Mouse (Mus musculus) CH12.LX (cell line): ENCODE results near the gene Zfhx3. TPM values are rescaled to one million over a fixed set of nuclear protein-coding genes. Genes with fewer than 3 reads are reported as not detected.

ENCODE experiments used
- DNase-seq: peaks from one replicate; pipeline ENCODE4 v3.0.0-alpha.2; 2013; ENCODE audit errors: extremely low read depth
- H3K27ac ChIP-seq: 2 replicates; pipeline ENCODE4 v1.5.1; 2012; ENCODE audit warnings: low read depth, mild to moderate bottlenecking, control low read depth, moderate library complexity; ENCODE audit not compliant: insufficient read depth
- H3K27me3 ChIP-seq: replicated peaks from 2 replicates; pipeline ENCODE3; 2012; ENCODE audit warnings: inconsistent platforms
- H3K36me3 ChIP-seq, 2 experiments: replicated peaks in 1 of 2; 2 replicates each; pipeline versions ENCODE3 to v1.6.1; 2012; ENCODE audit warnings: inconsistent platforms in 1 of 2, low read length in 1 of 2, mild to moderate bottlenecking in 1 of 2, mixed read lengths in 1 of 2, moderate library complexity in 1 of 2; ENCODE audit not compliant: control insufficient read depth in 1 of 2, insufficient read depth in 1 of 2
- H3K4me1 ChIP-seq, 2 experiments: 2 replicates each; pipeline ENCODE4 v1.6.1; 2012; ENCODE audit warnings: inconsistent platforms in 1 of 2, moderate library complexity in 1 of 2; ENCODE audit not compliant: insufficient read depth in 2 of 2, control insufficient read depth in 1 of 2
- H3K4me2 ChIP-seq: 2 replicates; pipeline ENCODE4 v1.6.1; 2012; ENCODE audit warnings: low read depth, mild to moderate bottlenecking, control low read depth; ENCODE audit not compliant: poor library complexity, insufficient read depth, severe bottlenecking
- H3K4me3 ChIP-seq, 3 experiments: fragments of 150-350 bp in 1 of 3; sonication (generic) in 1 of 3; replicated peaks in 1 of 3; 2 replicates each; pipeline versions ENCODE3 to v1.5.1; 2011 to 2012; ENCODE audit warnings: low read depth in 2 of 3, low read length in 2 of 3, mild to moderate bottlenecking in 2 of 3, moderate library complexity in 2 of 3, control low read depth in 1 of 3, improper control_type of control experiment in 1 of 3, inconsistent platforms in 1 of 3, mixed read lengths in 1 of 3; ENCODE audit not compliant: poor library complexity in 1 of 3
- H3K79me2 ChIP-seq: replicated peaks from 2 replicates; pipeline ENCODE4 v1.6.1; 2012; ENCODE audit warnings: mild to moderate bottlenecking, moderate library complexity; ENCODE audit not compliant: control insufficient read depth, poor library complexity, insufficient read depth, severe bottlenecking; ENCODE audit errors: extremely low read depth
- H3K9ac ChIP-seq: 2 replicates; pipeline ENCODE4 v1.6.1; 2012; ENCODE audit warnings: low read depth, mild to moderate bottlenecking, control low read depth, moderate library complexity; ENCODE audit not compliant: insufficient read depth
- H3K9me3 ChIP-seq: replicated peaks from 2 replicates; pipeline ENCODE3; 2012; ENCODE audit warnings: low read length, inconsistent platforms, mixed read lengths
- CHD1 ChIP-seq: IDR thresholded peaks from 2 replicates; pipeline ENCODE4 v1.6.1; 2012; ENCODE audit warnings: low read depth, low read length, improper control_type of control experiment, inconsistent platforms
- CHD2 ChIP-seq: IDR thresholded peaks from 2 replicates; pipeline ENCODE4 v1.6.1; 2011; ENCODE audit warnings: low read length, improper control_type of control experiment
- CTCF ChIP-seq, 2 experiments: IDR thresholded peaks in 1 of 2; conservative IDR thresholded peaks in 1 of 2; 2 replicates each; pipeline ENCODE4 v1.5.1; 2011 to 2012; ENCODE audit warnings: low read depth in 2 of 2, low read length in 2 of 2, improper control_type of control experiment in 1 of 2, inconsistent platforms in 1 of 2, mild to moderate bottlenecking in 1 of 2, moderate library complexity in 1 of 2
- E2F4 ChIP-seq: IDR thresholded peaks from 2 replicates; pipeline ENCODE4 v1.6.1; 2011; ENCODE audit warnings: low read depth, low read length, improper control_type of control experiment; ENCODE audit not compliant: insufficient replicate concordance
- ELF1 ChIP-seq: IDR thresholded peaks from 2 replicates; pipeline ENCODE4 v1.6.1; 2014; ENCODE audit warnings: low read depth, mild to moderate bottlenecking, inconsistent platforms, low read length, improper control_type of control experiment
- EP300 ChIP-seq: IDR thresholded peaks from 2 replicates; pipeline ENCODE4 v1.6.1; 2011; ENCODE audit warnings: low read length, improper control_type of control experiment
- GABPA ChIP-seq: IDR thresholded peaks from 2 replicates; pipeline ENCODE4 v1.6.1; 2012; ENCODE audit warnings: low read depth, low read length, improper control_type of control experiment, inconsistent platforms; ENCODE audit not compliant: insufficient replicate concordance
- IRF4 ChIP-seq: IDR thresholded peaks from 2 replicates; pipeline ENCODE4 v1.6.1; 2014; ENCODE audit warnings: low read depth, mild to moderate bottlenecking, inconsistent platforms, low read length, improper control_type of control experiment
- JUN ChIP-seq: IDR thresholded peaks from 2 replicates; pipeline ENCODE4 v1.6.1; 2011; ENCODE audit warnings: low read depth, mild to moderate bottlenecking, low read length, improper control_type of control experiment, moderate library complexity; ENCODE audit not compliant: insufficient read depth
- JUND ChIP-seq: conservative IDR thresholded peaks from 2 replicates; pipeline ENCODE4 v1.6.1; 2011; ENCODE audit warnings: low read depth, low read length, improper control_type of control experiment
- MAFK ChIP-seq: IDR thresholded peaks from 2 replicates; pipeline ENCODE4 v1.6.1; 2011; ENCODE audit warnings: low read length, improper control_type of control experiment; ENCODE audit not compliant: insufficient replicate concordance
- MAX ChIP-seq: IDR thresholded peaks from 2 replicates; pipeline ENCODE4 v1.6.1; 2011; ENCODE audit warnings: low read length, improper control_type of control experiment
- MYC ChIP-seq: IDR thresholded peaks from 2 replicates; pipeline ENCODE4 v1.6.1; 2011; ENCODE audit warnings: low read depth, mild to moderate bottlenecking, improper control_type of control experiment, low read length
- NELFE ChIP-seq: IDR thresholded peaks from 2 replicates; pipeline ENCODE4 v1.6.1; 2011; ENCODE audit warnings: low read depth, low read length, improper control_type of control experiment
- PAX5 ChIP-seq: IDR thresholded peaks from 2 replicates; pipeline ENCODE4 v1.6.1; 2012; ENCODE audit warnings: low read length, inconsistent platforms, mixed read lengths
- POLR2A ChIP-seq: IDR thresholded peaks from 2 replicates; pipeline ENCODE4 v1.6.1; 2011; ENCODE audit warnings: low read depth, mild to moderate bottlenecking, improper control_type of control experiment, low read length
- SMC3 ChIP-seq: IDR thresholded peaks from 2 replicates; pipeline ENCODE4 v1.6.1; 2011; ENCODE audit warnings: low read depth, low read length, improper control_type of control experiment
- TCF12 ChIP-seq: IDR thresholded peaks from 2 replicates; pipeline ENCODE4 v1.6.1; 2014; ENCODE audit warnings: low read depth, mild to moderate bottlenecking, inconsistent platforms, low read length, improper control_type of control experiment
- UBTF ChIP-seq: IDR thresholded peaks from 2 replicates; pipeline ENCODE4 v1.6.1; 2012; ENCODE audit warnings: low read depth, mild to moderate bottlenecking, inconsistent platforms, low read length, improper control_type of control experiment, moderate library complexity
- USF1 ChIP-seq: IDR thresholded peaks from 2 replicates; pipeline ENCODE4 v1.6.1; 2014; ENCODE audit warnings: low read depth, mild to moderate bottlenecking, inconsistent platforms, low read length, improper control_type of control experiment
- ZC3H11A ChIP-seq: IDR thresholded peaks from 2 replicates; pipeline ENCODE4 v1.6.1; 2012; ENCODE audit warnings: low read depth, mild to moderate bottlenecking, inconsistent platforms, low read length, improper control_type of control experiment
- ZMIZ1 ChIP-seq: IDR thresholded peaks from 2 replicates; pipeline ENCODE4 v1.6.1; 2012; ENCODE audit warnings: low read depth, mild to moderate bottlenecking, inconsistent platforms, low read length, improper control_type of control experiment
- ZNF384 ChIP-seq: IDR thresholded peaks from 2 replicates; pipeline ENCODE4 v1.6.1; 2012; ENCODE audit warnings: low read depth, low read length, improper control_type of control experiment, inconsistent platforms
- dilution Hi-C: fragments of 300-500 bp; cut with MboI; formaldehyde crosslinking; loops from 2 replicates; pipeline ENCODE4 v1.14.3; 2020; ENCODE audit warnings: low sequenced_read_pairs; ENCODE audit not compliant: extremely low pct_unique_long_range_greater_than_20kb, extremely low pct_ligation_motif_present
- in situ Hi-C: fragments of 300-500 bp; cut with MboI; formaldehyde crosslinking; loops from 3 replicates; pipeline ENCODE4 v1.14.3; 2019; ENCODE audit warnings: low sequenced_read_pairs, low pct_ligation_motif_present, low pct_unique_long_range_greater_than_20kb, mixed read lengths
- polyA plus RNA-seq: library from polyadenylated mRNA; unstranded; fragments of >175 nt; gene quantifications from 2 replicates; pipeline ENCODE4 v1.2.1, GENCODE M21; 2012; ENCODE audit warnings: low read depth; ENCODE audit not compliant: insufficient read length
- total RNA-seq, 2 experiments: library from RNA; depleted of rRNA; stranded (reverse); fragments of 300-350 nt in 1 of 2; fragments of >200 nt in 1 of 2; gene quantifications; 2 replicates each; pipeline ENCODE4 v1.2.3; 2012 to 2014

The Zfhx3 gene
- total and polyA plus RNA-seq, 3 experiments: 0.05 to 0.76 (median 0.68) TPM

DNA sequence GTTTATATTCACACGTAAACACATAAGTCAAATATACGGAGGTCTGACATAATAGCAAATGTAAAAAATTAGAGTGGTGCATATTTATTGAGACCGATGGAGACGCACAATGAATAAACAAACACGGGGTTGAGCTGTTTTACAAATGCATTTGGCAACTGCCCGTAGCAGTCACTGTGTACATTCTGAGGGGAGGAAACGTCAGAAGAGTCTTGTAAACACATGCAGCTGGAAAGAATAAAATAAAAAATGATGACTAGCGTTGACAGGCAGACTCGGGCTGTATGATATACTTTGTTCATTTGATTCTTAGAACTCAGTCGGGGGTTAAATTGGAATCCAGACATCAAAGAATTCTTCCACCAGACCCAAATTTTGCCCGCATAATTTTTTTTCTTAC lies 18.0 kb downstream of the Zfhx3 start:
- Histone ChIP-seq H3K9me3 (no peaks in the 10 kb centered on the region), H3K79me2 (no peaks in the 10 kb centered on the region), H3K36me3 (no peaks in the 10 kb centered on the region), H3K4me2 (no peak overlapping the region), H3K4me3 (no peak overlapping the region), H3K9ac (no peak overlapping the region)
- in situ Hi-C loops (no loop called here), dilution Hi-C loops (no loop called here)
- TF ChIP-seq IRF4 (no peak), MYC (no peak), CHD1 (no peak), PAX5 (no peak), POLR2A (no peak), CHD2 (no peak), MAFK (no peak), ZMIZ1 (no peak)
- TF ChIP-seq, all 38 proteins: peak for 0
- no peaks in the 10 kb centered on the region for H3K27me3 ChIP-seq
- H3K4me1 ChIP-seq: no peaks in the 10 kb centered on the region
- DNase-seq: no peak
- no peak overlapping the region for H3K27ac ChIP-seq

- Histone ChIP-seq H3K4me3 (no peak overlapping the region), H3K9me3 (no peaks in the 10 kb centered on the region), H3K4me1 (no peaks in the 10 kb centered on the region), H3K79me2 (no peaks in the 10 kb centered on the region), H3K36me3 (no peaks in the 10 kb centered on the region), H3K4me2 (no peak overlapping the region), H3K9ac (no peak overlapping the region), H3K27ac (no peak overlapping the region), H3K27me3 (no peaks in the 10 kb centered on the region)
- dilution Hi-C loops (no loop called here), in situ Hi-C loops (no loop called here)
- no peak for DNase-seq
- TF ChIP-seq ZNF384: no peak
- no peak for TF ChIP-seq ZMIZ1
- TF ChIP-seq MAFK: no peak
These were observed 18.4 kb downstream of the Zfhx3 start for GRCm38 (mm10) chr8:107960878-107961277.

DNA sequence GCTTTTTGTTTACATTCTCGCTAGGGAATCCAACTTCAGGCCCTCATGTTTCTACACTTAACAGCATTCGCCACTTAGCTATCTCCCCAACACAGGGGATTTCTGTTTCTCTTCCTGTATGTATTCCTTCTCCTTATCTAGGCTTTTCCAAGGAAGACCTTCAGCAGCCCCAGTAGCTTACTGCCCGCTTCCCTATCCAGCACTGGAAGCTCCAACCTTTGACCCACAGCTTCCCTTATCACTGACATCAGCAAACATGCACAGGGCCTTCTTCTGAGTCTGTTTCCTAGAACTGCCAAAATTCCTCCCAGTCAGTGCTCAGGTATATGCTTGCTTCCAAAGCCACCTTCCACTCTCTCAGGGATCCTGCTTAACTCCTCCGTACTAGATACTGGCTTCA lies 29.8 kb downstream of the Zfhx3 start:
- H3K9me3 ChIP-seq: no peaks in the 10 kb centered on the region
- H3K9ac ChIP-seq: no peak overlapping the region
- H3K27ac ChIP-seq: no peak overlapping the region
- peaks cover 0 to 10% of the 10 kb centered on the region in 2 experiments; a peak in 2 of 4 replicates for H3K4me1 ChIP-seq
- H3K36me3 ChIP-seq: no peaks in the 10 kb centered on the region
- no peak overlapping the region for H3K4me3 ChIP-seq
- no peak for DNase-seq
- TF ChIP-seq JUND (no peak), EP300 (no peak), ELF1 (no peak), PAX5 (no peak), E2F4 (no peak), TCF12 (no peak), MAFK (no peak), ZC3H11A (no peak), CTCF (conservative IDR thresholded peaks at IDR 0.05 in 1 of 2, IDR thresholded peaks at IDR 0.05 in 1 of 2; ENCODE audit: low read depth in 2 of 2, low read length in 2 of 2) (no peak), USF1 (no peak), NELFE (no peak), UBTF (no peak), MAX (no peak), JUN (no peak), SMC3 (no peak), GABPA (no peak), POLR2A (no peak)
- no peaks in the 10 kb centered on the region for H3K27me3 ChIP-seq
- no peak overlapping the region for H3K4me2 ChIP-seq
- H3K79me2 ChIP-seq: no peaks in the 10 kb centered on the region
- in situ Hi-C loops (no loop called here), dilution Hi-C loops (no loop called here)
